8 mouse cellular contexts compared by ENCODE assay signal in genomic region chr3:104992709-104993388, GRCm38 (mm10). TPM values are rescaled to one million over a fixed set of nuclear protein-coding genes. Genes with fewer than 3 reads are reported as not detected.
DNase-seq lines count a peak whose midpoint lies in the region; ATAC-seq lines count a peak whose summit lies in the region.

No protein-coding gene starts in this region.

- H3K27me3 ChIP-seq in embryonic facial prominence, embryonic 12.5 days, result no peaks in the 10 kb centered on the region
- H3K27me3 ChIP-seq in midbrain, embryonic 12.5 days, result peaks cover 9% of the 10 kb centered on the region

- ATAC-seq in embryonic facial prominence, embryonic 12.5 days (ENCODE audit: insufficient number of reproducible peaks, insufficient read depth, low FRiP score, low TSS enrichment), result 0 out of 2 replicates have a peak, but pooled peaks have one; percentile 5
- ATAC-seq in midbrain, embryonic 12.5 days (ENCODE audit: low FRiP score, low read depth), result peak; percentile 87

- H3K4me3 ChIP-seq in embryonic facial prominence, embryonic 12.5 days, result no peak overlapping the region
- no peak overlapping the region for H3K4me3 ChIP-seq in midbrain, embryonic 12.5 days

- peak overlapping the region; percentile 18; the same call in 1 of the 2 replicates for H3K4me2 ChIP-seq in embryonic facial prominence, embryonic 12.5 days (replicated peaks)
- peak overlapping the region; percentile 24 for H3K4me2 ChIP-seq in midbrain, embryonic 12.5 days (replicated peaks)

- peak; percentile 91 for DNase-seq in 3134 (ENCODE audit: extremely low read depth, insufficient read length, low spot score)
- peak; percentile 95 for DNase-seq in adrenal gland, postnatal 25 days
- DNase-seq in heart, adult 11 months, result peak; percentile 98
- peak; percentile 79 for DNase-seq in kidney, adult 11 months
- DNase-seq in left cerebral cortex, postnatal 4 days, result peak; percentile 93
- DNase-seq in skeletal muscle tissue, adult 2 months (ENCODE audit: low read depth, low spot score), result peak; percentile 83

- H3K9ac ChIP-seq in embryonic facial prominence, embryonic 12.5 days, result no peak overlapping the region
- H3K9ac ChIP-seq in midbrain, embryonic 12.5 days (replicated peaks), result no peak overlapping the region

- H3K27ac ChIP-seq in embryonic facial prominence, embryonic 12.5 days, result no peak overlapping the region
- H3K27ac ChIP-seq in midbrain, embryonic 12.5 days (replicated peaks), result no peak overlapping the region

- H3K9me3 ChIP-seq in embryonic facial prominence, embryonic 12.5 days, result no peaks in the 10 kb centered on the region
- no peaks in the 10 kb centered on the region for H3K9me3 ChIP-seq in midbrain, embryonic 12.5 days

- WGBS in embryonic facial prominence, embryonic 12.5 days, result 12% methylated on average over 23 of the region's 23 CpGs
- WGBS in midbrain, embryonic 12.5 days, result 14% methylated on average over 23 of the region's 23 CpGs

- intact Hi-C loops in left cerebral cortex, postnatal 4 days (cut with DNase I), result loop anchor here (2.0 kb wide), 1 partner anchor 66 kb away; no protein-coding TSS in a partner anchor

- no peaks in the 10 kb centered on the region for H3K36me3 ChIP-seq in embryonic facial prominence, embryonic 12.5 days
- no peaks in the 10 kb centered on the region for H3K36me3 ChIP-seq in midbrain, embryonic 12.5 days

- H3K4me1 ChIP-seq in embryonic facial prominence, embryonic 12.5 days, result peaks cover 6% of the 10 kb centered on the region; the same call in 1 of the 2 replicates
- peaks cover 6% of the 10 kb centered on the region; the same call in 1 of the 2 replicates for H3K4me1 ChIP-seq in midbrain, embryonic 12.5 days

RNA-seq across cellular contexts. Expression of gene Wnt2b, which starts 31.1 kb away (rescaled TPM):
- total RNA-seq in adrenal gland, postnatal 25 days (2021), result 5.8 and 7.8 TPM in 2 replicates
- 1.2 and 1.3 TPM in 2 replicates for polyA plus RNA-seq in embryonic facial prominence, embryonic 12.5 days (2016; fragmentation: Nextera tagmentation; extraction: Ambion mirVana)
- total RNA-seq in left cerebral cortex, postnatal 4 days (2021), result 1 to 10 TPM; 1.9 TPM
- 1.3 and 1.7 TPM in 2 replicates for polyA plus RNA-seq in midbrain, embryonic 12.5 days (2016; fragmentation: Nextera tagmentation; extraction: Ambion mirVana)
